Mouse (Mus musculus): ENCODE measurements at regions not wholly inside any gene's neighbourhood (a gene's known extent, or its start where the extent isn't known, plus 50 kb on each side); places are given as distances from the start of the nearest gene placed in this dataset.

GRCm38 (mm10) chr16:30736662-30737326, 137.3 kb downstream of the Fam43a start:
- peak; percentile 27 for DNase-seq

GRCm38 (mm10) chr16:30737524-30737923, 138.0 kb downstream of the Fam43a start:
- no peak for DNase-seq

GRCm38 (mm10) chr16:30739651-30740050, 140.1 kb downstream of the Fam43a start:
- no peak for DNase-seq

- no peak for DNase-seq
Observed at GRCm38 (mm10) chr16:30741192-30741591, 141.7 kb downstream of the Fam43a start.

GRCm38 (mm10) chr16:30742474-30742873, 143.0 kb downstream of the Fam43a start:
- DNase-seq, result no peak

- DNase-seq, result no peak
Observed at GRCm38 (mm10) chr16:30743566-30743965, 144.0 kb downstream of the Fam43a start.

GRCm38 (mm10) chr16:30744237-30744636, 144.7 kb downstream of the Fam43a start:
- no peak for DNase-seq

- DNase-seq, result peak; percentile 44
Observed at GRCm38 (mm10) chr16:30745598-30746181, 146.2 kb downstream of the Fam43a start.

- no peak for DNase-seq
Observed at GRCm38 (mm10) chr16:30746211-30746610, 146.7 kb downstream of the Fam43a start.

- DNase-seq, result no peak
Observed at GRCm38 (mm10) chr16:30749841-30750240, 150.3 kb downstream of the Fam43a start.

GRCm38 (mm10) chr16:30755771-30756170, 156.2 kb downstream of the Fam43a start:
- DNase-seq, result no peak

GRCm38 (mm10) chr16:30756678-30757077, 157.2 kb downstream of the Fam43a start:
- DNase-seq, result no peak

GRCm38 (mm10) chr16:30757556-30757955, 158.0 kb downstream of the Fam43a start:
- no peak for DNase-seq

GRCm38 (mm10) chr16:30758041-30758440, 158.5 kb downstream of the Fam43a start:
- DNase-seq, result no peak

- DNase-seq, result no peak
Observed at GRCm38 (mm10) chr16:30759503-30759902, 160.0 kb downstream of the Fam43a start.

- no peak for DNase-seq
Observed at GRCm38 (mm10) chr16:30761201-30761710, 161.7 kb downstream of the Fam43a start.

GRCm38 (mm10) chr16:30762898-30763595, 163.5 kb downstream of the Fam43a start:
- DNase-seq, result no peak

GRCm38 (mm10) chr16:30765591-30765990, 166.1 kb downstream of the Fam43a start:
- no peak for DNase-seq

GRCm38 (mm10) chr16:30769007-30769442, 169.5 kb downstream of the Fam43a start:
- no peak for DNase-seq

GRCm38 (mm10) chr16:30769467-30769866, 169.9 kb downstream of the Fam43a start:
- no peak for DNase-seq

GRCm38 (mm10) chr16:30772802-30773201, 173.3 kb downstream of the Fam43a start:
- DNase-seq, result no peak

- no peak for DNase-seq
Observed at GRCm38 (mm10) chr16:30774951-30775661, 175.6 kb downstream of the Fam43a start.

All from right cerebral cortex, adult 18-20 months (tissue).